Mouse (Mus musculus): ENCODE measurements around the gene Ccdc92. TPM values are rescaled to one million over a fixed set of nuclear protein-coding genes. Genes with fewer than 3 reads are reported as not detected.

Gene Ccdc92
- polyA plus RNA-seq, 2 experiments from 2014 or later = 3.1 to 3.7 TPM

DNA sequence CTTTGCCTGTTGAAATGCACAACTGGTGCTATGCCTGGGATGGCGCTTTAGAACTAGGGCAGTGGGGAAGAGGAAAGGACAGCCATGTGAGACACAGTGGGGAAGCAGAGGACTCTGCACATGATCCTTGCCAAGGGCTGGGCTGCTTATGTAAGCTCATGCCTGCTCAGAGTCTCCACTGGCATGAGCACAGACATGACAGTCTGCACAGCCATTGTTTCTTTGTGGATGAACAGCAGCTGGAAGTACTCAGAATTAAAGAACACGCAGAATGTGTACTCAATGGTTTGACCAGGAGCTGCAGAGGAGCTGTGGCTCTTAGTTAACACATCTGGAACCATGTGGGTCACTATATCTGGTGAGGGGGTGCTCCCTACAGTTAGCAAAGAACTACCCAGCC is 9.1 kb downstream of the Ccdc92 start:
- ATAC-seq = no peak

DNA sequence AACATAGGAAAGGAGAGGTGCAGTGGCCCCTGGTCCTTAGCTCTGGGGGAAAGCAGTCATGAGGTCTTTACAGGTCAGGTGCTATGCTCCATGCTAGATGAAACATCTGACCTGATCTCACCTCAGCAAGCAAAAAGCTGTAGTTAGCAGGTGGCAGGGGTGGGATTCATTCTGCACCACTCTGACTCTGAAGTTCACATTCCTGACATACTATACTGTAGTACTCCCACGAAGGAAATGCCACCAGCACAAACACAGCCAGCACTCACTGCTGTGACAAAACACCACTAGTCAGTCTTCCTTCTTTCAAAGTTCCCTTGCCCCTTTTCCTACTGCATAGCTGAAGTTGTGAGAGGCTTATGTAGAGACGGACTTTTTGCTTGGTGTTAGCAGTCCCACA is 9.9 kb downstream of the Ccdc92 start:
- no peak for ATAC-seq

DNA sequence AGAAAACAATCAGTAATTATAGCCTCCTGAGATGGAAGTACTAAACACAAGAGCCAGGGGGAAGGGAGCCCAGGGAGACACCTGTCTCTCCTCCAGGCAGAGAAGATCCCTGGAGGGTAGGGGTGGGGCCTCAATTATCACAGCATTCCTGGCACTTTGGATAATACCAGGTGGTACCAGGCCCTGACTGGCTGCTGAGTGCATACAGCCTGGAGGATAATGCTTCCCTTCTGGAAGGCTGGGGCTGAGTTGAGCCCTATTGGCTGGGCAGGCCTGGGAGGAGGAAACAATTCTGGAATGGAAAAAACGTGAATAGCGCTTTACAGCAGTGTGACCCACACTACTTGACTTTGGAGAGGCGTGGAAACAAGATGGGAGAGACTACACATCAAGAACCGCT is 10.7 kb downstream of the Ccdc92 start:
- no peak for ATAC-seq

DNA sequence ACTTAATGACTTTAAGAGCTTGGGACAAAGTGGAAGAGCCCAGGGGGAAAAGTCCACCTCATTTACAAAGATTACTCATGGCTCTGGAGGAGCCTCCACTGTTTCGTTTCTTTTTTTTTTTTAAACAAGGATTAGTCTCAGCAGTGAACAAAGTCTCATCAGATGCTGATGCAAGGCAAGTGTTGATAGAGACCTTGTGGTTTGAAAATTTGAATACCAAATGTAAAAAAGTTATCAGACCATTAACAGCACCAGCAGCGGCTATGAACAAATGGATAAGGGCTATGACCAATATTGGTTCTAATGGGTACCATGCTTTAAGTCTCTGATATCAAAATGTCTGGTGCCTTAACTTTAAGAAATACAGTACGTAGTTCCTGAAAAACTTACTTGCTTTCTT is 13.2 kb downstream of the Ccdc92 start:
- ATAC-seq = no peak

DNA sequence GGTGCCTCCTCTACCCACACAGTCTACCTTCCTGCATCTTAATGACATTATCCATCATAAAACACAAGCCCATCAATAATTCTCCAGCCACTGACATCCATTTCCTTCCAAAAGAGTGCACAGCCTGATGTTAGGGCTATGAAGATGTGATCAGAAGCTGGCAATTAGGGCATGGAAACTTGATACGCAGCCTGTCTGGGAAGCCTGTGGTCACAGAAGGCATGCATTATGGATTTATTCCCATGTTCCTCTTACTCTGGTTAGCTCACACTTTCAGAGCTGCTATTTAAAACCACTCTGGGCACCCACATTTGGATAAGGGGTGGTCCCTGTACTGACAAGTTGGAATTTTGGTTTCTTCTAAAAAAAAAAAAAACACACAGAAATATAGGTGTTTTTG is 15.2 kb downstream of the Ccdc92 start:
- ATAC-seq = no peak

DNA sequence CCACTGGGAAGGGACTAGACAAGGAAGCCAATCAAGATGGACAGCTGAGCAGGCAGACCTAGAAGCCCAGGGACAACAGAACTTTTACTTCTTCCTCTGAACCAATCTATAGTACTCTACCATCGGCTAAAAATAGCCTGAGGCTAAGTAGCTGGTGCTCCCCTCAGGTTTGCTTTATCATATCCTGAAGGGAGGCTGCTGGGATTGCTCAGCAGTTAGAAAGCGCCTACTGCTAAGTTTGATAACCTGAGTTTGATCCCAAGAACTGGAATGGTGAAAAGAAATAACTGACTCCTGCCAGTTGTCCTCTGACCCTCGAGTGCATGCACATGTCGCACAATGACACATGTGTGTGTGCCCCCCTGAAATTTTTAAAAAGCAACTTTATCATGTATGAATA is 17.3 kb downstream of the Ccdc92 start:
- ATAC-seq = no peak

DNA sequence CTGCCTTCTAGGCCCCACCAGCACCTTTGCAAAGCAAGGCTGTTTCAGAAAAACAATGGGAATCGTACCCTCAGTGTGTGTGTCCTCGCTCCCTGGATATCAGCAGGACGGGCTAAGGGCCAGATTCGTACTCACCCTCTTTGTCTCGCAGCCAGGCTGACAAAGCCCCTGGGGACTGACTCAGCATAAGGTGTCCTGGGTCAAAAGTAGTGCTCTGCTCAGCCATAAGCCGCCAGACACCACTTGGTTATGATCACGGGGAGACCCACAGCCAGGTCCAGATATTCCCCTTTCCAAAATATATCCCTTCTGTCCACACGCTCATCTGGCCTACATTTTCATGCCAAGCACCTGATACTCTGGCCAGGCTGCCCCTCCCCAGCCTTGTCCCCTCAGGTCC is 18.8 kb downstream of the Ccdc92 start:
- no peak for ATAC-seq

DNA sequence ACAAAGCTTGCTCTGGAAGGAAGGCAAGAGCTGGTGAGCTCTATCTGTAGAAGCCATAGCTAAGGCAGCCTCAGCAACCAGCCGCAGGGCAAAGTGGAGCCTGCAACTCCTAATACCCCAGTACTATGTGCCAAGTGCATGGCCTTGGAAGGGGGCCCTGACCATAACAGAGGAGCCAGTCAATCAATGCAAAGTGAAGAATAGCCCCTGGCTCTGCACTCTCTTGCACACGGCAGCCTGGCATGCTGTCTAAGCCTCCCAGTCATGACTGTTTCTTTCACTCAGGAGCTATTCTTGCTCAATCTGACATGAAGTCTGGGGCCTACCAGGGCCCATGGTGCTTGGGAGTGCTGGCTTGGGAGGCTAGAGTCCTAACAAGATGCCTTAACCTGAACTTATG is 21.6 kb downstream of the Ccdc92 start:
- ATAC-seq = no peak

DNA sequence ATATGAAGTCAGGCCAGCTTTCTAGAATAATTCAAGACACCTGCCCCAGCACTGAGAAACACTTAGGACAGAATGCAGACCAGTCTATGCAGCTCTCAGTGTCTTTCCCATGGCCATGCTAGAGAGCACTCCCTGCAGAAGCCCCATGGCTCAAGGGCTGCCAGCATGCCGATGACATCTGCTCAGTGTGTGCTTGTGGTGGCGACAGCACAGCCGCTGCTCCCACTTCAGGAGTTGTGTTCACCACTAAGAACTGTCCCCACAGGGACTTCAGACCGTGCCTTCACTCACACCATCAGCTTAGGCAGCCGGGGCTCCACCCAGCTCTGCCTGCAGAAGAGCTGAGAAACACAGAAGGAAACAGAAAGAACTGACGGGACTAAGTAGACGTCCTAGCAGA is 22.0 kb downstream of the Ccdc92 start:
- no peak for ATAC-seq

DNA sequence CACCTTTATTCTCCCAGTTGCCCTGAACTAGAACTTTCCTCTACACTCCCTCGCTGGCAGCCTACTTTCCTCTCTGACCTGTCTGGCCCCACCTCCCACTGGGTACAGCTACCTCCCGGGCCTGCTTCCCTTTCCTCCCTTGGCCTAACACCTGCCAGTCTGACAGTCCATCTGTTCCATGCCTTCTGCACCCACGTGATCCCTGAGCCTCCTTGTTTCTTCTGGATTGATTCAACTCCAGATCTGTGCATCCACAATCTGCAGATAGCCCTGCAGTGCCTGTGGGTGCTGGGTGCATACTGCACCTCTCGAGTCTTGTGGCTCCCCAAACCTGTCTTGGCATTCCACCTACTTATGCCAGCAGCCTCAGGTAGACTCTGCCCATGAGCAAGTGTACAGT is 25.6 kb downstream of the Ccdc92 start:
- no peak for ATAC-seq

DNA sequence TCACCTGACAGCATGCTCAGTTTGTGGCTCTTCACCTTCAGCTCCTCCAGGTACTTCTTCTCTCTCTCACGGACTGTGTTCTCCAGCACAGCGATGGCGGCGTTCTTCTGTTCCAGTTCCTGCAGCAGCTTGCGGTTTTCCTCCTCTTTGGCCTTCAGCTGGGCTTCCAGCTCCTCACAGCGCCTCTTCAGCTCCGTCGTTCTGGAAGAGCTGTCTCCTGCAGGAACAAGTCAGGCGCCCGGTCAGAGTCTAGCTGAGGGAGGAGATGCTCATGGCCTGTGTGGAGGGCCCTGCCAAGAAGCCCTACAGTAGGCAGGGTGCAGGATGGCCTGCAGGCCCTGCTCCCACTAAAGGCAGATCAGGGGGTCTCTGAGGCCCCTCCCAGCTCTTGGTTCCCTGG is 26.1 kb downstream of the Ccdc92 start:
- ATAC-seq = no peak

DNA sequence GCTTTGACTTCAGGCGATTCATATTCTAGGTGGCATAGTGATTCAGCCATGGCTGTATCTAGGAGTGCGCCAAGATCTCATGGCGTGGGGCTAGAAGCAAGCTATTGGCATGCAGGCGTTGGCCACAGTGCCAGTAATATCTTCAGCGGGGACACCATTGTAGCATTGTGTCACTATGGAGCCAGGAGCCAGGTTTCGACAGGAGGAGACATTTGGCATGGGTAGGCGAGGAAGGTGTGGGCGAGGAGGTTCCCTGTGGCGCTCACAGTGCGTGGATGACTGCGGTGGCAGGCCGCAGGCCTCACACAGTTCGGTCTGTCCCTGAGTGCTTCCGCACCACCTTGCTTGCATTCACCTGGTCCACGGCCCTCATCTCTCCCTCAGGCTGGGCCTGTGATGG is 27.0 kb downstream of the Ccdc92 start:
- ATAC-seq = no peak

DNA sequence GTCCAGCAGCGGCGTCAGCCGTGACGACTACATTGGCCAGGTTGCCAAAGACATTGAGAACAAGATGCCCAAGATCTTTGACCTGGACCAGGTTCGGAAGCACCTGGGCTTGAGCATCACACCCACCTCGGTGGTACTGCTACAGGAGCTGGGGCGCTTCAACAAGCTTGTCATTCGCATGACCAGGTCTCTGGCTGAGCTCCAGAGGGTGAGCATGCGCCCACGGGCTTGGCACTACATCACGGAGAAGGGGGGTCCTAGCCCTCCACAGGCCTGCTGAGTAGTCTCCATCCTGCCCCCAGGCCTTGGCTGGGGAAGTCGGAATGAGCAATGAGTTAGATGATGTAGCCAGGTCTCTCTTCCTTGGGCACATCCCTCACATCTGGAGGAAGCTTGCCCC is 31.9 kb downstream of the Ccdc92 start:
- ATAC-seq = no peak

DNA sequence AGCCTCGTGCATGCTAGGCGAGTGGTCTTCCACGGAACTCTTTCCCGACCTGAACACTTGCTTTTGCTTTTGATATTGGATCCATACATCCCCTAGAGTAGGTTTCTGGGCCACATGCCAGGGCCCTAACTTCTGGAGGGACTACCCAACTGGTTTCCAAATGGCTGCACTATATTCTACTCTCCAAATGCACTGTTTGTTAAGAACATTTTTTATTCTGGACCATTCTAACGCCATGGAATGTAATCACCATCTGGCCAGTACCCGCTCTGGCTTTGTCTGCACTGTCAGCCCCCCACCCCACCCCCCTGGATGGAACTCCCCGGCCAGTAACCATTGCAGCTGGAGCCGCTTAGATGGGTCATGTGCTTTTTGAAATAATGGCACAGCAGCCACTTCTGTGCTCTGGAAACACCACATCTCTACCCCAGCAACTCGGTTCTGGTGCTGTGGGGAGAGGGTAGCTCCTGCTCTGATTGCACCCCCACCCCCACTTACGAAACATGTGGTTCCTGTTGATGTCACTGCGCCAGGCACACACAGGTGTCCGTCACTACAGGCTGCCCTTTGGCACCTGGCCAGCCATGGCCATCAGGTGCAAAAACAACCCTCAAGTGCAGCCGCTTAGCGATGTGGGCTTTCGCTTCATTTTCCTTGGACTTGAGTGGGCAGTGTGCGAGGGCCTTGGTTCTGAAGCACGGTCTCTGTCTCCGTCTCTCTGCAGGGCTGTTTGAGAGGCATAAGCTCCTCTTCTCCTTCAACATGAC is 39.9 kb downstream of the Ccdc92 start:
- no peak for ATAC-seq

DNA sequence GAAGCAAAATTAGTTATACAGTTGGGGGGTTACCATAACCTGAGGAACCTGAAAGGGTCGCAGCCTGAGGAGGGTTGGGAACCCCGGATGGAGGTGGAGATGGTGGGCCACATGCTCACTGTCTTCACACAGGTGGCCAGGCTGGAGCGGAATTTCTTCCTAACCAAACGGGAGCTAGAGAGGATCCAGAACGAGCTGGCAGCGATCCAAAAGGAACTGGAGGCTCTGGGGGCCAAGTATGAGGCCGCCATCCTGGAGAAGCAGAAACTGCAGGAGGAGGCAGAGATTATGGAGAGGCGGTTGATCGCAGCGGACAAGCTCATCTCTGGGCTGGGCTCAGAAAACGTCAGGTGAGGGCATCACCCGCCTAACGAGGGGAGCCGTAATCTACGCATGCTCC is 45.2 kb downstream of the Ccdc92 start:
- no peak for ATAC-seq

DNA sequence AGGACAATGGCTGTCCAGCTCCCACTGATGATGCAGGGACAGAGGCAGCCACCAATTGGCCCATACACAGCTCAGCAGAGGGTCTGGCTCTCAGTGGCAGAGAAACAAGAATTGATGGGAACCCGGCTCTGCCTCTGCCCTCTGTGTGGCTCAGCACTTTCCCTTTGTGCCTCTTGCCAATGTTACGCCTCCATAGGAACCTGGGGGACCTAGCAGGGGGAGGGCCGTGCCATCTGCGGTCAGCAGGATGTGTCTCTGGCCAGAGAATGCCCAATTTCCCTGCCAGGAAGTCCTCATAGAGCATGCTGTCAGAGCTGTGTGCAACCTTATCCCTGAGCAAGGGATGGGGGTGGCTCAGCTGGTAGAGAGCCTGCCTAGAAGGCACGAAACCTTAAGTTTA is 47.4 kb downstream of the Ccdc92 start:
- ATAC-seq = no peak

DNA sequence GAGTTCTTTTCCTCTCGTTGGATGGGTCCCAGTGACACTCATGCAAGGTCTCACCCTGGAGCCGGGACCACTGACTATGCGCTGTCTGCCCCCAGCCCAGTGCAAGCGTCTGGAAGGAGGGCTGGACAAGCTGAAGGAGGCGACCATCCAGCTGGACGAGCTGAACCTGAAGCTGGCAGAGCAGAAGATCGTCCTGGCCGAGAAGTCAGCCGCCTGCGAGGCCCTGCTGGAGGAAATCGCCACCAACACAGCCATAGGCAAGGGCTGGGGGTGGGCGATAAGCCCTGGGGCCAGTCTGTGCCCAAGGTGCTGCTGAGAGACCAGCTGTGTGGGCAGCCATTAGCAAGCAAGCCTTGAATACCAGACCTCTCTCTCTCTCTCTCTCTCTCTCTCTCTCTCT is 49.8 kb downstream of the Ccdc92 start:
- no peak for ATAC-seq

DNA sequence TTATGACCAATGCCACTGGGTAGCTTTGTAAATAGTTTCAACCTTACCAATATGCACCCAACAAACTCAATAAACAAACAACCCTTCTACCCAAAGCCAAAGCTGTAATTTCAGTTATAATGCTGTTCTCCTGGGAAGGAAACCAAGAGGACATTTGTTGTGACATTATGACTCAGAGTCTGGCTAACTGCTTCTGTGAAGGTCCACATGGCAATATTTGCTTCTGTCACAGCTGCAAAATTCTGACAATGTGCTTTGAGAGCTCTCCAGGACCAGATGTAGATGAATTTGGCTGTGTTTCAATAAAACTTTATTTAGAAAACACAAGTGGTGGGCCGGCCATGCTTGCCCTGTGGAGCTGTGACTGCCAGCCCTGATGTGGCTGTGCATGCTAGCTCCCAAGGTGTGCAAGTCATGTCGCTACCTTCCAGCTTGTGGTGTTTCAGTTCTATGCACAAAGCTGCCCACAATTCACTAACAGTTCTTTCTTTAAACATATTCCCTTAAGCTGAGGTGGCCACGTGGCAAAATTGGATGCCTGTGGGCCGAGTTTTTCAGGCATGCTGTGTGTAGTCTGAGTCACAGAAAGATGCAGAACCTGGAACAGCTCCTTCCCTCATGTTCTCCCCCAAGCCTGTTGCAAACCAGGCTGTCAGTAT is 52.4 kb downstream of the Ccdc92 start:
- no peak for ATAC-seq

DNA sequence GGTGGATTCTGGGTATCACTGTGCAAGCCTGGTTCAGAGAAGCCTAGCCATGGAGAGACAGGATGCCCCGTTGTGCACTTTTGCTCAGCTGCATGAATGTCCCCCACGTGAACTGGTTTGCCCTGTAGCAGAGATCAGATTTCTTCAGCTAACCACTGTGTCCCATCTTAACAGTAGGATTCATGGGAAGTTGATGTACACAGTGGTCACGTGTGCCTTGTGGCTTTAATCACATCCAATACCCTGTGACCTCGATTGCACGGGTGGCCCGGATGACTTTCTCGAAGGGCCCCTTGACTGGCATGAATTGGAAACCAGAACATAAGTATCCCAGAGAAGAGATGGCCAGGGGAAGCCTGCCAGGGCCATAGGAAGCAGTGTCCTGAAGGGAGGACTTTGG is 70.1 kb downstream of the Ccdc92 start:
- no peak for ATAC-seq

DNA sequence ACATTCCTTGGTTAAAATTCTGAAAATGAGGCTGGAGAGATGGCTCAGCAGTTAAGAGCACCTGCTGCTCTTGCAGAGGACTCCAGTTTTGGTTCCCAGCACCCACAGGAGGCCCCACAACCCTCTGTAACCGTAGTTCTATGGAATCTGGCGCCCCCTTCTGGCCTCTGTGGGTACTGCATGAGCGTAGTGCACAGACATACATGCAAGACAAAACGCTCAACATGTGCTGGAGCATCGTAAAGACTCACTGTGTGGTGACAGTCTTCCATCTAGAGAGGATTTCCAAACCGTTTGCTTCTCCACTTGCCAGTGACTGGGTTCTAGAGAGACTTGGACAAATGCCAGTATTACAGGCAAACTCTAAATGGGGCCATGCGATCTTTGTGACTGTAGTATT is 76.6 kb downstream of the Ccdc92 start:
- no peak for ATAC-seq
